Mouse (Mus musculus): ENCODE measurements around the gene Sez6l. TPM values are rescaled to one million over a fixed set of nuclear protein-coding genes. Genes with fewer than 3 reads are reported as not detected.
"Not testable (repeated sequence)": the region's sequence is repeated elsewhere in the genome, so short reads cannot be mapped to it uniquely, and the experiment has no call there.

Sez6l gene
- polyA plus RNA-seq, 1 experiment from 2014 or later: 0.10 TPM

DNA sequence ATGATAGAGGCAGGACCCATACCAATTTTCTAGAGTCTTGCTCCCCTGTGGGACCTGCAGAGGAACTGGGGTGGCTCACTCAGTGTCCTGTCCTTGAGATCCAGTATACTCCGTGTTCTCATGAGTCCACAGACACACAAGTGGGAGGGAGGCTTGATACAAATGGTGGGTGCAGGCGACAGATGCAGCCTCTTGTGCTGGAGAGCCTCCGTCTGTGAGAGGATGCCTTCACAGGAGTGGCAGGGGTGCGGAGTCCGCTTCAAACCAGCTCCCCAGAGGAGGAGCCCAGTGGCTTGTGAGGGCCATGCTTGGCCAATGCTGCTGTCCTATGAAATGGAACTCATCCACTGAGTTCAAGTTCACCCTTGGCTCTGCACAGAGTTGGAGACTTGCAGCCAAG is 145.0 kb downstream of the Sez6l start:
- Histone ChIP-seq H3K27me3 (ENCODE audit: control insufficient read depth, insufficient read depth, low read length) (peaks cover 56% of the 10 kb centered on the region), H3K9ac (ENCODE audit: low read depth, low read length) (no peak overlapping the region), H3K4me2 (no peak overlapping the region), H3K4me1 (ENCODE audit: control insufficient read depth, insufficient read depth, low read length) (no peaks in the 10 kb centered on the region), H3K4me3 (ENCODE audit: low read depth, low read length) (no peak overlapping the region), H3K9me3 (replicated peaks; ENCODE audit: control insufficient read depth, low read length) (no peaks in the 10 kb centered on the region), H3K36me3 (ENCODE audit: control insufficient read depth, insufficient read depth, low read length) (no peaks in the 10 kb centered on the region), H3K27ac (ENCODE audit: low read depth, low read length) (no peak overlapping the region)
- ATAC-seq (replicated peaks; ENCODE audit: insufficient number of reproducible peaks, low FRiP score, low TSS enrichment): no peak
- WGBS (ENCODE audit: insufficient replicate concordance): 67% methylated on average over 5 of the region's 5 CpGs

- Histone ChIP-seq H3K27me3 (ENCODE audit: control insufficient read depth, insufficient read depth, low read length) (peaks cover 58% of the 10 kb centered on the region), H3K4me1 (ENCODE audit: control insufficient read depth, insufficient read depth, low read length) (no peaks in the 10 kb centered on the region), H3K4me2 (no peak overlapping the region), H3K4me3 (ENCODE audit: low read depth, low read length) (no peak overlapping the region), H3K27ac (ENCODE audit: low read depth, low read length) (no peak overlapping the region), H3K9ac (ENCODE audit: low read depth, low read length) (no peak overlapping the region), H3K36me3 (ENCODE audit: control insufficient read depth, insufficient read depth, low read length) (no peaks in the 10 kb centered on the region), H3K9me3 (replicated peaks; ENCODE audit: control insufficient read depth, low read length) (no peaks in the 10 kb centered on the region)
- ATAC-seq (replicated peaks; ENCODE audit: insufficient number of reproducible peaks, low FRiP score, low TSS enrichment): no peak
- 32% methylated on average over 14 of the region's 14 CpGs for WGBS (ENCODE audit: insufficient replicate concordance)
Measured at GRCm38 (mm10) chr5:112431120-112431775, 145.7 kb downstream of the Sez6l start.

GRCm38 (mm10) chr5:112428944-112429343 is 148.0 kb downstream of the Sez6l start:
- H3K27me3 ChIP-seq (ENCODE audit: control insufficient read depth, insufficient read depth, low read length): peaks cover 63% of the 10 kb centered on the region
- H3K36me3 ChIP-seq (ENCODE audit: control insufficient read depth, insufficient read depth, low read length): no peaks in the 10 kb centered on the region
- no peak overlapping the region for H3K4me3 ChIP-seq (ENCODE audit: low read depth, low read length)
- ATAC-seq (replicated peaks; ENCODE audit: insufficient number of reproducible peaks, low FRiP score, low TSS enrichment): no peak
- H3K4me1 ChIP-seq (ENCODE audit: control insufficient read depth, insufficient read depth, low read length): no peaks in the 10 kb centered on the region
- no peak overlapping the region for H3K4me2 ChIP-seq
- H3K9me3 ChIP-seq (replicated peaks; ENCODE audit: control insufficient read depth, low read length): no peaks in the 10 kb centered on the region
- no peak overlapping the region for H3K9ac ChIP-seq (ENCODE audit: low read depth, low read length)
- 14% methylated on average over 19 of the region's 19 CpGs for WGBS (ENCODE audit: insufficient replicate concordance)
- no peak overlapping the region for H3K27ac ChIP-seq (ENCODE audit: low read depth, low read length)

DNA sequence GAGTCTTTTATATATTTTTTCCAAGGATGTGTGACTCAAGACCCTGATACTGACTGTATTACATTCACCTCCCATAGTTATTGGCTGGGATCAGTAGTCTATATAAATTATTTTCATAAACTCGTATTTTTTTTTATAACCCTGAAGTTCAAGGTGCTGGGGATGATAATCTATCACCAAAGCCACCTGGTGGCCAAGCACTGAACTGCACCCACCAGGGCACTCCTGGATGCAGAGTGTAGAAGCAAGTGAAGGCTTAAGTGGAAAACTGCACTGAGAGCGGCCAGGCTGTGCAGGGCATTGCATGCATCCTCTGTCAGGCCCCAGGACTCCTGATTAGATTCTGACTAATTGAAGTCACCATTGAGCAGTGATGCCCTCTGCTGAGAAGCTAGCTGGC is 149.7 kb downstream of the Sez6l start:
- Histone ChIP-seq H3K9me3 (replicated peaks; ENCODE audit: control insufficient read depth, low read length) (no peaks in the 10 kb centered on the region), H3K4me1 (ENCODE audit: control insufficient read depth, insufficient read depth, low read length) (no peaks in the 10 kb centered on the region), H3K27me3 (ENCODE audit: control insufficient read depth, insufficient read depth, low read length) (peaks cover 72% of the 10 kb centered on the region), H3K4me3 (ENCODE audit: low read depth, low read length) (no peak overlapping the region), H3K27ac (ENCODE audit: low read depth, low read length) (no peak overlapping the region), H3K4me2 (no peak overlapping the region), H3K36me3 (ENCODE audit: control insufficient read depth, insufficient read depth, low read length) (no peaks in the 10 kb centered on the region), H3K9ac (ENCODE audit: low read depth, low read length) (no peak overlapping the region)
- ATAC-seq (replicated peaks; ENCODE audit: insufficient number of reproducible peaks, low FRiP score, low TSS enrichment): no peak
- WGBS (ENCODE audit: insufficient replicate concordance): 38% methylated on average over 2 of the region's 2 CpGs

GRCm38 (mm10) chr5:112426635-112427034 is 150.3 kb downstream of the Sez6l start:
- H3K4me2 ChIP-seq: no peak overlapping the region
- no peak overlapping the region for H3K27ac ChIP-seq (ENCODE audit: low read depth, low read length)
- H3K4me1 ChIP-seq (ENCODE audit: control insufficient read depth, insufficient read depth, low read length): no peaks in the 10 kb centered on the region
- H3K27me3 ChIP-seq (ENCODE audit: control insufficient read depth, insufficient read depth, low read length): peaks cover 67% of the 10 kb centered on the region
- no peaks in the 10 kb centered on the region for H3K9me3 ChIP-seq (replicated peaks; ENCODE audit: control insufficient read depth, low read length)
- H3K36me3 ChIP-seq (ENCODE audit: control insufficient read depth, insufficient read depth, low read length): no peaks in the 10 kb centered on the region
- H3K9ac ChIP-seq (ENCODE audit: low read depth, low read length): no peak overlapping the region
- H3K4me3 ChIP-seq (ENCODE audit: low read depth, low read length): no peak overlapping the region
- WGBS (ENCODE audit: insufficient replicate concordance): 71% methylated on average over 7 of the region's 7 CpGs
- ATAC-seq (replicated peaks; ENCODE audit: insufficient number of reproducible peaks, low FRiP score, low TSS enrichment): no peak

- no peak overlapping the region for H3K27ac ChIP-seq (ENCODE audit: low read depth, low read length)
- H3K9ac ChIP-seq (ENCODE audit: low read depth, low read length): no peak overlapping the region
- no peaks in the 10 kb centered on the region for H3K4me1 ChIP-seq (ENCODE audit: control insufficient read depth, insufficient read depth, low read length)
- no peaks in the 10 kb centered on the region for H3K36me3 ChIP-seq (ENCODE audit: control insufficient read depth, insufficient read depth, low read length)
- WGBS (ENCODE audit: insufficient replicate concordance): 22% methylated on average over 12 of the region's 12 CpGs
- H3K9me3 ChIP-seq (replicated peaks; ENCODE audit: control insufficient read depth, low read length): no peaks in the 10 kb centered on the region
- no peak for ATAC-seq (replicated peaks; ENCODE audit: insufficient number of reproducible peaks, low FRiP score, low TSS enrichment)
- H3K4me3 ChIP-seq (ENCODE audit: low read depth, low read length): no peak overlapping the region
- no peak overlapping the region for H3K4me2 ChIP-seq
- H3K27me3 ChIP-seq (ENCODE audit: control insufficient read depth, insufficient read depth, low read length): peaks cover 40% of the 10 kb centered on the region
Measured at GRCm38 (mm10) chr5:112419535-112419934, 157.4 kb downstream of the Sez6l start.

DNA sequence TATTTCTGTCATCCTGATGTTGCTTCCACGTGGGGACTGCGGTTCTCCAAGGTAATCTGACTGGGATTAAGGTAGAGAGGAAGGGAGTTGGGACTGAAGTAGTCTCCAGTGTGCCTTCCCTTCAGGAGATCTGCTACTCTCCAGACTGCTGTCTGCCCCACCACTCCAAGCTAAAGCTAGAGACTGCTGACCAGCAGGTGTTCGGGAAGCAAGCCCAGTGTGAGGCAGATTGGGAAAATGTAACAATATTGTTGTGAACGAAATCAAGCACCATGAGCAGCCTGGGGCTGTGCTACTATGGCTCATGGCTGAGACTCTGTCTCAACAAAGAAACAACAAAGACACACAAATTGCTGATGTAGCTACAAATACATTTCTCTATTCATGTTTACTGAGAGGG is 159.0 kb downstream of the Sez6l start:
- H3K27me3 ChIP-seq (ENCODE audit: control insufficient read depth, insufficient read depth, low read length): peaks cover 25% of the 10 kb centered on the region

GRCm38 (mm10) chr5:112416673-112417072 is 160.3 kb downstream of the Sez6l start:
- Histone ChIP-seq H3K9me3 (replicated peaks; ENCODE audit: control insufficient read depth, low read length) (peaks cover 5% of the 10 kb centered on the region; the same call in 1 of the 2 replicates), H3K27ac (ENCODE audit: low read depth, low read length) (no peak overlapping the region), H3K36me3 (ENCODE audit: control insufficient read depth, insufficient read depth, low read length) (no peaks in the 10 kb centered on the region), H3K4me2 (no peak overlapping the region), H3K4me1 (ENCODE audit: control insufficient read depth, insufficient read depth, low read length) (peaks cover 2% of the 10 kb centered on the region; the same call in 1 of the 2 replicates), H3K27me3 (ENCODE audit: control insufficient read depth, insufficient read depth, low read length) (peaks cover 29% of the 10 kb centered on the region; the same call in 1 of the 2 replicates), H3K4me3 (ENCODE audit: low read depth, low read length) (no peak overlapping the region), H3K9ac (ENCODE audit: low read depth, low read length) (no peak overlapping the region)
- WGBS (ENCODE audit: insufficient replicate concordance): 59% methylated on average over 5 of the region's 5 CpGs
- ATAC-seq (replicated peaks; ENCODE audit: insufficient number of reproducible peaks, low FRiP score, low TSS enrichment): no peak

More for the DNA sequence above, 159.0 kb downstream of the Sez6l start:
- Histone ChIP-seq H3K27ac (ENCODE audit: low read depth, low read length) (no peak overlapping the region), H3K36me3 (ENCODE audit: control insufficient read depth, insufficient read depth, low read length) (no peaks in the 10 kb centered on the region), H3K4me3 (ENCODE audit: low read depth, low read length) (no peak overlapping the region), H3K9ac (ENCODE audit: low read depth, low read length) (no peak overlapping the region), H3K4me2 (no peak overlapping the region), H3K9me3 (replicated peaks; ENCODE audit: control insufficient read depth, low read length) (peaks cover 5% of the 10 kb centered on the region; the same call in 1 of the 2 replicates), H3K4me1 (ENCODE audit: control insufficient read depth, insufficient read depth, low read length) (no peaks in the 10 kb centered on the region)
- 55% methylated on average over 4 of the region's 4 CpGs for WGBS (ENCODE audit: insufficient replicate concordance)
- no peak for ATAC-seq (replicated peaks; ENCODE audit: insufficient number of reproducible peaks, low FRiP score, low TSS enrichment)

DNA sequence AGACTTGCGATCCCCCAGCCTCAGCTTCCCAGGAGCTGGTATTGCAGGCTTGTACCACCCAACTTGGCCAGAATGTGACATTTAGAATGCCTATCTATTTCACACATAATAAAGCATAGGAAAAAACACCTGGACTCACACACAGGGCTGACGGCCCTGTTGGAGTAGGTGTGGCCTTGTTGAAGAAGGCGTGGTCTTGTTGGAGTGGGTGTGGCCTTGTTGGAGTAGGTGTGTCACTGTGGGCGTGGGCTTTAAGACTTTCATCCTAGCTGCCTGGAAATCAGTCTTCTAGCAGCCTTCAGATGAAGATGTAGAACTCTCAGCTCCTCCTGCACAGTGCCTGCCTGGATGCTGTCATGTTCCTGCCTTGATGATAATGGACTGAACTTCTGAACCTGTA is 164.2 kb downstream of the Sez6l start:
- H3K9me3 ChIP-seq (replicated peaks; ENCODE audit: control insufficient read depth, low read length); H3K4me1 ChIP-seq (ENCODE audit: control insufficient read depth, insufficient read depth, low read length); H3K4me3 ChIP-seq (ENCODE audit: low read depth, low read length); H3K4me2 ChIP-seq; H3K36me3 ChIP-seq (ENCODE audit: control insufficient read depth, insufficient read depth, low read length); ATAC-seq (replicated peaks; ENCODE audit: insufficient number of reproducible peaks, low FRiP score, low TSS enrichment); H3K9ac ChIP-seq (ENCODE audit: low read depth, low read length); H3K27ac ChIP-seq (ENCODE audit: low read depth, low read length): not testable (repeated sequence)
- peaks cover 13% of the 10 kb centered on the region; the same call in 1 of the 2 replicates for H3K27me3 ChIP-seq (ENCODE audit: control insufficient read depth, insufficient read depth, low read length)
- 78% methylated on average over 4 of the region's 4 CpGs for WGBS (ENCODE audit: insufficient replicate concordance)
